Mouse (Mus musculus): ENCODE data around the gene Snrk. TPM values are rescaled to one million over a fixed set of nuclear protein-coding genes. Genes with fewer than 3 reads are reported as not detected.

The Snrk gene
- polyA plus RNA-seq, 1 experiment from 2014 or later = 34.0 TPM

GRCm38 (mm10) chr9:122188724-122189123, 71.7 kb downstream of the Snrk start:
- ATAC-seq (ENCODE audit: low FRiP score, low TSS enrichment) (peak; percentile 96), DNase-seq (ENCODE audit: low spot score) (peak; percentile 78)
- Histone ChIP-seq H3K9me3 (ENCODE audit: control insufficient read depth, low read length) (no peaks in the 10 kb centered on the region), H3K27me3 (ENCODE audit: control insufficient read depth, insufficient read depth, low read length) (no peaks in the 10 kb centered on the region), H3K27ac (replicated peaks) (no peak overlapping the region), H3K4me1 (replicated peaks; ENCODE audit: control insufficient read depth, insufficient read depth) (no peaks in the 10 kb centered on the region), H3K36me3 (ENCODE audit: control insufficient read depth, insufficient read depth, low read length) (no peaks in the 10 kb centered on the region), H3K4me2 (replicated peaks; ENCODE audit: low read depth) (no peak overlapping the region), H3K4me3 (ENCODE audit: low read depth, low read length) (no peak overlapping the region), H3K9ac (ENCODE audit: low read length) (no peak overlapping the region)
- TF ChIP-seq CTCF (IDR thresholded peaks at IDR 0.05; ENCODE audit: low read depth) (peak; percentile 68), EP300 (optimal IDR thresholded peaks at IDR 0.05) (no peak)
- WGBS = 54% methylated on average over 1 of the region's 1 CpGs

DNA sequence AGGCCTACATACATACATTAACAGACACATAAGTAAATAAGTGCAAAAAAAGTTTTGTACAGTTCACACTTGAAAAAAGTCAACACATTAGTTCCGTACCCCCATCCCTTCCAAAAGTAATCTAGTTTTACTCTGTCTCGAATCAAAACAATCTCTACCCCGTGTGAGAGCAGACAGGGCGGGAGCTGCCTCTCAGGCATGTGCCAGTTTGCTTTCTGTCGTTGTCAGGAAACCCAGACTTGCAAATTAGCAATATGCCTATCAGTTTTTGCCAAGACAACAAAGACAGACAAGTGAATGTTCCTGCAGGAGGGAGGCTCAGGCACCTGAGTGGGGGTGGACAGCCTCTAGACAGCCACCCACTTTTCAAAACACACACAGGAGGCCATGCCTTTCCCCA, 76.3 kb downstream of the Snrk start:
- H3K4me1 ChIP-seq (replicated peaks; ENCODE audit: control insufficient read depth, insufficient read depth) = 0 out of 2 replicates have a peak, but pooled peaks cover 2% of the 10 kb centered on the region
- ATAC-seq (ENCODE audit: low FRiP score, low TSS enrichment) = no peak
- no peak for TF ChIP-seq CTCF (IDR thresholded peaks at IDR 0.05; ENCODE audit: low read depth)
- TF ChIP-seq EP300 (optimal IDR thresholded peaks at IDR 0.05) = no peak
- 41% methylated on average over 5 of the region's 5 CpGs for WGBS
- H3K4me3 ChIP-seq (ENCODE audit: low read depth, low read length) = no peak overlapping the region
- H3K27me3 ChIP-seq (ENCODE audit: control insufficient read depth, insufficient read depth, low read length) = no peaks in the 10 kb centered on the region
- DNase-seq (ENCODE audit: low spot score) = no peak
- no peaks in the 10 kb centered on the region for H3K9me3 ChIP-seq (ENCODE audit: control insufficient read depth, low read length)
- no peak overlapping the region for H3K27ac ChIP-seq (replicated peaks)
- H3K4me2 ChIP-seq (replicated peaks; ENCODE audit: low read depth) = no peak overlapping the region
- H3K9ac ChIP-seq (ENCODE audit: low read length) = no peak overlapping the region
- no peaks in the 10 kb centered on the region for H3K36me3 ChIP-seq (ENCODE audit: control insufficient read depth, insufficient read depth, low read length)

DNA sequence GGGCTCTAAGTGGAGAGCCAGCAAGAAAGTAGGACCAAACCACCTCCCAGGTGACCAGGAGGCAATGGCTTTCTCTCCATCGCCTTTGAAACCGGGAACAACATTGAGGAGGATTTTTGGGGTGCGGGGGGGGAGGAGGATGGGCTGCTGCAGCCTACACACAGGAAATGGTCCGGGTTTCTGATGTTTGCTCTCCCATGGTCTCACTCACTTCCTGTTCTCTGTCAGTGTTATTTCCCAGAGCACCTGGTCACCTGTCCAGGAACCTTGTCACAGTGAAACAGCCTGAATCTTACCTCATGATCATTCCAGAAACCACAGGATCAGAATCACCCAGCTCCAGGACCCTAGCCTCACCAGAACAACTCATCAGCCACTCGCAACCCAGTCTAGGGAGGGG, 76.8 kb downstream of the Snrk start:
- Histone ChIP-seq H3K27me3 (ENCODE audit: control insufficient read depth, insufficient read depth, low read length) (no peaks in the 10 kb centered on the region), H3K4me2 (replicated peaks; ENCODE audit: low read depth) (no peak overlapping the region), H3K27ac (replicated peaks) (no peak overlapping the region), H3K4me3 (ENCODE audit: low read depth, low read length) (no peak overlapping the region), H3K4me1 (replicated peaks; ENCODE audit: control insufficient read depth, insufficient read depth) (0 out of 2 replicates have a peak, but pooled peaks cover 2% of the 10 kb centered on the region), H3K9ac (ENCODE audit: low read length) (no peak overlapping the region), H3K36me3 (ENCODE audit: control insufficient read depth, insufficient read depth, low read length) (no peaks in the 10 kb centered on the region), H3K9me3 (ENCODE audit: control insufficient read depth, low read length) (no peaks in the 10 kb centered on the region)
- DNase-seq (ENCODE audit: low spot score) (no peak), ATAC-seq (ENCODE audit: low FRiP score, low TSS enrichment) (no peak)
- no peak for TF ChIP-seq EP300 (optimal IDR thresholded peaks at IDR 0.05)
- no peak for TF ChIP-seq CTCF (IDR thresholded peaks at IDR 0.05; ENCODE audit: low read depth)
- 78% methylated on average over 5 of the region's 5 CpGs for WGBS

- no peak for ATAC-seq (ENCODE audit: low FRiP score, low TSS enrichment)
- H3K9ac ChIP-seq (ENCODE audit: low read length) = no peak overlapping the region
- H3K4me2 ChIP-seq (replicated peaks; ENCODE audit: low read depth) = no peak overlapping the region
- 0 out of 2 replicates have a peak, but pooled peaks cover 2% of the 10 kb centered on the region for H3K4me1 ChIP-seq (replicated peaks; ENCODE audit: control insufficient read depth, insufficient read depth)
- WGBS = 51% methylated on average over 5 of the region's 5 CpGs
- no peak overlapping the region for H3K4me3 ChIP-seq (ENCODE audit: low read depth, low read length)
- DNase-seq (ENCODE audit: low spot score) = peak; percentile 55
- no peaks in the 10 kb centered on the region for H3K9me3 ChIP-seq (ENCODE audit: control insufficient read depth, low read length)
- H3K27ac ChIP-seq (replicated peaks) = peak overlapping the region; percentile 45; the same call in 1 of the 2 replicates
- no peaks in the 10 kb centered on the region for H3K27me3 ChIP-seq (ENCODE audit: control insufficient read depth, insufficient read depth, low read length)
- TF ChIP-seq EP300 (optimal IDR thresholded peaks at IDR 0.05) (no peak), CTCF (IDR thresholded peaks at IDR 0.05; ENCODE audit: low read depth) (peak; percentile 17; the same call in 1 of the 2 replicates)
- no peaks in the 10 kb centered on the region for H3K36me3 ChIP-seq (ENCODE audit: control insufficient read depth, insufficient read depth, low read length)
Observed at GRCm38 (mm10) chr9:122195042-122195682, 78.1 kb downstream of the Snrk start.

DNA sequence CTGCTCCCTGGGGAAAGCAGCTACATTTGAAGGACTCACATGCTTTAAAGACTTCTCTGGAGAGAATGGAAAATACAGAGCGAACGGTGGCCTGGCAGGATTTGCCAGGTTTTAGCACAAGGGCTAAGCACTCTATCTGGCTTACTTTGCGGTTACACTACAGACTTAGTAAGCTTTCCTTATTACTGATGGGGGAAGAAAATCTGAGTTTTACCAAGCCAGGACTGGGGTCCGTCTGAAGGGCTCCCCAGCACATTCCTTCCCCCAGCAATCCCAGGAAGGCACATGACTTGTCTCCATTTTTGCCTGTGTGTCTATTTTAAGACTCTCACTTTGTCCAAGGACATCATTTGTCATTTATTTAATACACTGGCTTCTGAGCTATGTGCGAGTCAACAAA, 80.0 kb downstream of the Snrk start:
- no peak for ATAC-seq (ENCODE audit: low FRiP score, low TSS enrichment)
- no peak for DNase-seq (ENCODE audit: low spot score)
- Histone ChIP-seq H3K4me1 (replicated peaks; ENCODE audit: control insufficient read depth, insufficient read depth) (0 out of 2 replicates have a peak, but pooled peaks cover 2% of the 10 kb centered on the region), H3K9ac (ENCODE audit: low read length) (no peak overlapping the region), H3K36me3 (ENCODE audit: control insufficient read depth, insufficient read depth, low read length) (no peaks in the 10 kb centered on the region), H3K4me3 (ENCODE audit: low read depth, low read length) (no peak overlapping the region), H3K4me2 (replicated peaks; ENCODE audit: low read depth) (no peak overlapping the region), H3K27ac (replicated peaks) (peak overlapping the region; percentile 78), H3K9me3 (ENCODE audit: control insufficient read depth, low read length) (no peaks in the 10 kb centered on the region), H3K27me3 (ENCODE audit: control insufficient read depth, insufficient read depth, low read length) (no peaks in the 10 kb centered on the region)
- TF ChIP-seq CTCF (IDR thresholded peaks at IDR 0.05; ENCODE audit: low read depth) (no peak), EP300 (optimal IDR thresholded peaks at IDR 0.05) (no peak)
- 43% methylated on average over 5 of the region's 5 CpGs for WGBS

DNA sequence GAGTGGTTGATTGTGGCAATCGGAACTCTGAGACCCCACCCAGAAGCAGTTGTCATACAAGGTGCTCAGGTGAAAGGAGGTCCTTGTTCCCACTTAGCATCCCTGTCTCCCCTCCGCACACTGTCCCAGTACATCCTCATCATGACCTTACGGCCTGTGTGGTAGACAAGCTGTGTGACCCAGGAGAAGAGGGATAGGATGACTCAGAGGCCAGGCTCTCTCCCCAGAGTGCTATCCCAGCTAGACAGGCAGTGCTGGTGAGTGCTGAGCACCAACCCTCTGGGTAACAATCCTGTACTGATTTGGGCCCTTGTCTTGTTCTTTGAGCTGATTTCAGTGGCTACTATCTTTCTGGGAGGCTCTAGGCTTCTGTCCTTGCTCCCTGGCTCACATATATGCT, 81.6 kb downstream of the Snrk start:
- no peak overlapping the region for H3K9ac ChIP-seq (ENCODE audit: low read length)
- no peak overlapping the region for H3K4me3 ChIP-seq (ENCODE audit: low read depth, low read length)
- WGBS = 93% methylated on average over 3 of the region's 3 CpGs
- DNase-seq (ENCODE audit: low spot score) (no peak), ATAC-seq (ENCODE audit: low FRiP score, low TSS enrichment) (no peak)
- no peaks in the 10 kb centered on the region for H3K27me3 ChIP-seq (ENCODE audit: control insufficient read depth, insufficient read depth, low read length)
- H3K4me2 ChIP-seq (replicated peaks; ENCODE audit: low read depth) = no peak overlapping the region
- H3K27ac ChIP-seq (replicated peaks) = no peak overlapping the region
- no peak for TF ChIP-seq CTCF (IDR thresholded peaks at IDR 0.05; ENCODE audit: low read depth)
- no peak for TF ChIP-seq EP300 (optimal IDR thresholded peaks at IDR 0.05)
- H3K4me1 ChIP-seq (replicated peaks; ENCODE audit: control insufficient read depth, insufficient read depth) = 0 out of 2 replicates have a peak, but pooled peaks cover 2% of the 10 kb centered on the region
- H3K9me3 ChIP-seq (ENCODE audit: control insufficient read depth, low read length) = no peaks in the 10 kb centered on the region
- H3K36me3 ChIP-seq (ENCODE audit: control insufficient read depth, insufficient read depth, low read length) = no peaks in the 10 kb centered on the region

Measured in stomach, postnatal 0 days (tissue).